Mouse (Mus musculus) regulatory T cell (primary cell): ENCODE data around the gene Arhgef7.

ENCODE experiments used
- in situ Hi-C: fragments of 300-600 bp; cut with MboI, MseI; formaldehyde crosslinking; loops from one replicate; pipeline ENCODE4 v1.15.1; 2025; ENCODE audit warnings: high pct_unique_total_duplicates

Gene Arhgef7

GRCm38 (mm10) chr8:11761551-11761950 lies 34.0 kb downstream of the Arhgef7 start:
- in situ Hi-C loops: no loop called here

- in situ Hi-C loops: no loop called here
Measured at GRCm38 (mm10) chr8:11762048-11762447, 34.5 kb downstream of the Arhgef7 start.

- in situ Hi-C loops: no loop called here
Measured at GRCm38 (mm10) chr8:11762821-11763220, 35.3 kb downstream of the Arhgef7 start.

GRCm38 (mm10) chr8:11767213-11767840 lies 39.8 kb downstream of the Arhgef7 start:
- in situ Hi-C loops: no loop called here

- in situ Hi-C loops: no loop called here
Measured at GRCm38 (mm10) chr8:11770001-11770400, 42.5 kb downstream of the Arhgef7 start.

- in situ Hi-C loops: no loop called here
Measured at GRCm38 (mm10) chr8:11770521-11771080, 43.1 kb downstream of the Arhgef7 start.

GRCm38 (mm10) chr8:11771608-11772007 lies 44.1 kb downstream of the Arhgef7 start:
- in situ Hi-C loops: no loop called here

- in situ Hi-C loops: no loop called here
Measured at GRCm38 (mm10) chr8:11774195-11775076, 46.9 kb downstream of the Arhgef7 start.

GRCm38 (mm10) chr8:11775889-11776288 lies 48.4 kb downstream of the Arhgef7 start:
- in situ Hi-C loops: no loop called here

GRCm38 (mm10) chr8:11776451-11777180 lies 49.1 kb downstream of the Arhgef7 start:
- in situ Hi-C loops: no loop called here

GRCm38 (mm10) chr8:11777201-11777600 lies 49.7 kb downstream of the Arhgef7 start:
- in situ Hi-C loops: no loop called here

GRCm38 (mm10) chr8:11778646-11779433 lies 51.3 kb downstream of the Arhgef7 start:
- in situ Hi-C loops: no loop called here

GRCm38 (mm10) chr8:11779844-11780634 lies 52.5 kb downstream of the Arhgef7 start:
- in situ Hi-C loops: no loop called here

GRCm38 (mm10) chr8:11780641-11781040 lies 53.1 kb downstream of the Arhgef7 start:
- in situ Hi-C loops: no loop called here

GRCm38 (mm10) chr8:11782607-11783006 lies 55.1 kb downstream of the Arhgef7 start:
- in situ Hi-C loops: no loop called here

- in situ Hi-C loops: no loop called here
Measured at GRCm38 (mm10) chr8:11783861-11784594, 56.5 kb downstream of the Arhgef7 start.

- in situ Hi-C loops: no loop called here
Measured at GRCm38 (mm10) chr8:11785121-11785520, 57.6 kb downstream of the Arhgef7 start.

- in situ Hi-C loops: no loop called here
Measured at GRCm38 (mm10) chr8:11785539-11786046, 58.1 kb downstream of the Arhgef7 start.

GRCm38 (mm10) chr8:11788252-11788651 lies 60.7 kb downstream of the Arhgef7 start:
- in situ Hi-C loops: no loop called here
